Mouse (Mus musculus): ENCODE results near the gene Cep112. TPM values are rescaled to one million over a fixed set of nuclear protein-coding genes. Genes with fewer than 3 reads are reported as not detected.

The Cep112 gene
- polyA plus RNA-seq, 1 experiment from 2014 or later, result 0.70 TPM

DNA sequence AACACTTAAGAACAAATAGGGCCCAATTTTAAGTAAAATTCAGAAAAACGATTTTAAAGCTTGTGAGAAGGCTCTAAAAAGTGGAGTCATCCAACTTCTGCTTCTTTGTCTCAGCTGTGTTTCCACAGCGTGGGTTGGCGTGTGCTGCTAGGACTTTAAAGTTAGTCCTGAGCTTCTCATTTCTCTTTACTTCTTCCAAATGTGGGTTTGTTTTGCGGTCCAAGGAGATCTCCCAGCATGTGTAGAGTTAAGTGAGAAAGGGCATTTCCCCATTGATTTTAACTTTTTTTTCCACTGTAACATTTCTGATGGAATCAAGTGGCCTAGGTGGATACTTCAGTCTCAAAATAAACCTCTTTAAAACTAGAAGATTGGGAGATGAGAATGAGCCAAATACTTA is 64.9 kb downstream of the Cep112 start:
- no peaks in the 10 kb centered on the region for H3K79me2 ChIP-seq (ENCODE audit: inconsistent target)
- 66% methylated on average over 4 of the region's 4 CpGs for WGBS (ENCODE audit: missing documents)
- no peaks in the 10 kb centered on the region for H3K36me3 ChIP-seq (ENCODE audit: inconsistent target)
- H3K4me3 ChIP-seq (ENCODE audit: inconsistent target), result no peak overlapping the region
- no peak overlapping the region for H3K27ac ChIP-seq

DNA sequence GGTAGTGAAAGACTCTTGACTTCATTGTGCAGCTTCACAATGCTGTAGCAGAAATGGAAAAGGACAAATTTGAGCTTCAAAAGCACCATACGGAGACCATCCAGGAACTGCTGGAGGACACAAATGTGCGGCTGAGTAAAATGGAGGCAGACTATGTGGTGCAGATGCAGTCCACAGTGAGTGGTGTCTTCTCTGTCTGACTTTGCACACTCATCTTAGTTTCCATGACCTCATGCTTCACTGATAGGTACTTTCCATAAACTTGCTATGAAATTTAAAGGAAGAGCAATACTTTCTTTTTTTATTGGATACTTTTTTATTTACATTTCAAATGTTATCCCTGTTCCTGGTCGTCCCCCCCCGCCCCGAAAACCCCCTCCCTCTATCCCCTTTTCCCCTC is 83.2 kb downstream of the Cep112 start:
- H3K36me3 ChIP-seq (ENCODE audit: inconsistent target), result no peaks in the 10 kb centered on the region
- H3K79me2 ChIP-seq (ENCODE audit: inconsistent target), result no peaks in the 10 kb centered on the region
- 90% methylated on average over 2 of the region's 5 CpGs for whole genome bisulfite sequencing (ENCODE audit: missing documents)
- H3K27ac ChIP-seq, result no peak overlapping the region
- no peak overlapping the region for H3K4me3 ChIP-seq (ENCODE audit: inconsistent target)

DNA sequence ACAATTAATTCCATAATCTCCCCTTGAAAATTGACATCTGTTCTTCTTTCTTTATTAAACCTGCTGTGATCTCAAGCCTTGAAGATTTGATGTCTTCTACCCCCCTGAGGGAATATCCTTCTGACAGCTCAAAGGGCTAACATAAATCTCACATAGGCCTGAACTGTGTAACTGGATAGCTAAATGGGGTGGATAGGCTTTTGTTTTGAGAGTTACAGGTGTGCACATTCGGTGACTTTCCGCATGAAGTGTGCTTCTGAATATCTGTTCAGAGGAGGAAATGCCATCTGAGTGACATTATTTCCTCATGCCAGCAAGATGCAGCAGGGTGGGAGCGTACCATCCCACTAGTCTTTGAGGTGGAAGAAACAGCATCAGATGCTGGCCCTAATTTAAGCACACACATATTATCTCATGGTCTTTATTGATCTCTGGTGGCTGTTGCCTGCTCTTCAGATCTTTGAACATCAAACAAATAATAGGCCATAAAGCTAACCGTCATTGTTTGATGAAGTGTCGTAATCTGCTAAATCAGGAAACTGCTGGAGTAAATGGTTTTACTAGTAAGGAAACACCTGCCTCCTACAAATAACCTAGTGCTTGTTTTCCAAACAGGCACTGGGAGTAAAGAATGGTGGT is 102.9 kb downstream of the Cep112 start:
- H3K36me3 ChIP-seq (ENCODE audit: inconsistent target), result no peaks in the 10 kb centered on the region
- H3K79me2 ChIP-seq (ENCODE audit: inconsistent target), result no peaks in the 10 kb centered on the region
- no peak overlapping the region for H3K27ac ChIP-seq
- 41% methylated on average over 5 of the region's 5 CpGs for WGBS (ENCODE audit: missing documents)
- no peak overlapping the region for H3K4me3 ChIP-seq (ENCODE audit: inconsistent target)

DNA sequence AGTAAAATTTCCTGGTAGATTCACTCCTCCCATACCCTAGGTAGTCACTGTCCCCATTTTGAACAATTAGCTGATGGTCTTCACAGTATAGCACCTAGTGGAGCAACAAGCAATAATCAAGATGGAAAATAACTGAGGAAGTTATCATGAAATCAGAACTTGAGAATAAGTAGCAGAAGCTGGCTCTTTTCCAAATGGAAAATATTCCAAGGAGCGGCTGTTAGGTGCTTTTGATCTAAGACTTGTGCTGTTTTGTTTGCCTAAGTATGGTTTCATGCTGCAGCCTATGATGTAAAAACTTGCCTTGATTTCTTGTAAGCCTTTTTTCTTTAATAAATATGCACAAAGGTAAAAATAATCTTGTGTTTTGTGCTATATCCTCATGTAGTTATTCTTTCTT is 107.9 kb downstream of the Cep112 start:
- H3K36me3 ChIP-seq (ENCODE audit: inconsistent target), result no peaks in the 10 kb centered on the region
- H3K27ac ChIP-seq, result no peak overlapping the region
- no peaks in the 10 kb centered on the region for H3K79me2 ChIP-seq (ENCODE audit: inconsistent target)
- WGBS (ENCODE audit: missing documents), result 94% methylated on average over 1 of the region's 1 CpGs
- no peak overlapping the region for H3K4me3 ChIP-seq (ENCODE audit: inconsistent target)

DNA sequence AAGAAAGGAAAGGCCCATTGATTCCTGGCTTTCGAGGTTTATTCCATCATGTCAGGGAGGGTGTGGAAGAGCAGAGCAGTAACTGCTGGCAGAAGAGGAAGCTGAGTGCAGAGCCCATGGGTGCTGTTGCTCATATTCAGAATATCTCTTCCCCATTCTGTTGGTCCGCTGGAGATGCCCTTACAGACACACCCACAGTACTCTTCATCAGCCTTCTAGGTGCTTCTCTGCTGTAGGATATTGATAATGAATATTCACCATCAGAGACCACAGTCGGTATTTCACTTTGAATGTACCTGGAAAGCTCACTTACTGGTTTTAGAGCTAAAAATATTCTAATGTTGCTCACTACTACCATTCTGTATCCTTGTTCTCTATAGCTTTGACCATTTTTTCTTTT is 109.0 kb downstream of the Cep112 start:
- H3K4me3 ChIP-seq (ENCODE audit: inconsistent target), result no peak overlapping the region
- no peaks in the 10 kb centered on the region for H3K79me2 ChIP-seq (ENCODE audit: inconsistent target)
- H3K36me3 ChIP-seq (ENCODE audit: inconsistent target), result no peaks in the 10 kb centered on the region
- WGBS (ENCODE audit: missing documents), result 75% methylated on average over 3 of the region's 3 CpGs
- H3K27ac ChIP-seq, result no peak overlapping the region

DNA sequence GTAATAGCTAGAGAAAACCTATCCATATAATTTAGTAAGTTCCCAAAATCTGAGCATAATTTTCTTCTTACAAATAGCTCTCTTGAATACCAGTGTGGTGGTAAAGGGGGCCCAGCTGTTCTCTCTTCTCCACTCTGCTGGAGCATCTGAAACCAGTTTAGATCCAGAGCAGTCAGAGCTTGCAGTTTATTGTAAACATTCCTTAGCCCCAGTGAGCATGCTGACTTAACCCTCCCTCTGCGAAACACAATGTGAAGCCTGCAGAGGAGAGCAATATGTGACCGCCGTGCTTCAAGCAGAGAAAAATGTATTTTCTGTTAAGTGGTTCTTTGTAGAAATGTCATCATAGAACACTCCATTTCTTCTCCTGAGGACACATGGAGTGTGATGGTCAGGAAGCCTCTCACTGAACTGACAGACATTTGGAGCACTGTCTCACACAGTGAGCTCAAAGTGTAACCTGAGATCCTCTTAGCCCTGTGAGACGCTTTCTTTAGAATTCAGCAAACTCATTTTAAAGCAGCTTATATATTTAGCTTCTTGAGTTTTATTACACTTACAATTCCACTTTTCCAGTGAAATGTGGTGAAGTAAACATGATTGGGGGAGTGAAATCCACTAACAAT is 128.1 kb downstream of the Cep112 start:
- Histone ChIP-seq H3K27ac (no peak overlapping the region), H3K79me2 (ENCODE audit: inconsistent target) (no peaks in the 10 kb centered on the region), H3K36me3 (ENCODE audit: inconsistent target) (no peaks in the 10 kb centered on the region), H3K4me3 (ENCODE audit: inconsistent target) (no peak overlapping the region)
- 90% methylated on average over 4 of the region's 4 CpGs for WGBS (ENCODE audit: missing documents)

DNA sequence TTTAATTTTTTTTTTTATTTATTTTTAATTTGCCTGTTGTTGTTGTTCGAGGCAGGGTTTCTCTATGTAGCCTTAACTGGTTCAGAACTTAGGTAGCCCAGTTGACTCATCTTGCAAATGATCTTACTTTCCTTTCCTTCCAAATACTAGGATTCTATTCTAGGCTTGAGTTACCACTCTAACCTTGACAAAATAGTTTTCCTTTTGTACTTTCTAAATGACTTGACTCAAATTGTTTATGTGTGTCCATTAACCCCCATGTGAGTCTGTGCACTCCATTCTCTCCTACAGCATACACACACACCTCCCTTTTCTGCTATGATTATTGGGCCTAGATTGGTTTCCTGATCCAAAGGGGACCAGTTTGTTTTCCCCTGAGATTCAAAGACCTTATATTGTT is 128.9 kb downstream of the Cep112 start:
- Histone ChIP-seq H3K79me2 (ENCODE audit: inconsistent target) (no peaks in the 10 kb centered on the region), H3K27ac (no peak overlapping the region), H3K4me3 (ENCODE audit: inconsistent target) (no peak overlapping the region), H3K36me3 (ENCODE audit: inconsistent target) (no peaks in the 10 kb centered on the region)
- 75% methylated on average over 1 of the region's 1 CpGs for WGBS (ENCODE audit: missing documents)

DNA sequence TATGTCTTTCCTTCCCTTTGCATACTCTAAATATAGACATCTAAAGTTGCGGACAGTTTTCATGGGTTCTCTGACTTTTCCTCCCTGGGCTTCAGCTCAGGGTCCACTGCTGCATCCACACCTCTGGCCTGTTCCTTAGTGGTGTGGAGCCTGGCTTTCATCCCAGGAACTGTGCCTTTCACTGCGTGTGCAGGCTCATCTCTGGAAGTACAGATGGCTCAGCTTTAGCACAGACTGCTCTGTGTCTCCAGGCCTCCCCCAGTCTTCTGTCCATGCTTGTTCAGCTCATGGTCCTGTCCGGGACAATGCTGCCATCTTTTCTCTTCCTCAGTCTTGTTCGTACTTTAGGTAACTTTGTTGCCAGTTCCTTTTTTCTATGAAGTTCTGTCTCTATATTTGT is 133.6 kb downstream of the Cep112 start:
- 87% methylated on average over 4 of the region's 4 CpGs for WGBS (ENCODE audit: missing documents)
- no peaks in the 10 kb centered on the region for H3K79me2 ChIP-seq (ENCODE audit: inconsistent target)
- H3K4me3 ChIP-seq (ENCODE audit: inconsistent target), result no peak overlapping the region
- H3K27ac ChIP-seq, result no peak overlapping the region
- no peaks in the 10 kb centered on the region for H3K36me3 ChIP-seq (ENCODE audit: inconsistent target)

DNA sequence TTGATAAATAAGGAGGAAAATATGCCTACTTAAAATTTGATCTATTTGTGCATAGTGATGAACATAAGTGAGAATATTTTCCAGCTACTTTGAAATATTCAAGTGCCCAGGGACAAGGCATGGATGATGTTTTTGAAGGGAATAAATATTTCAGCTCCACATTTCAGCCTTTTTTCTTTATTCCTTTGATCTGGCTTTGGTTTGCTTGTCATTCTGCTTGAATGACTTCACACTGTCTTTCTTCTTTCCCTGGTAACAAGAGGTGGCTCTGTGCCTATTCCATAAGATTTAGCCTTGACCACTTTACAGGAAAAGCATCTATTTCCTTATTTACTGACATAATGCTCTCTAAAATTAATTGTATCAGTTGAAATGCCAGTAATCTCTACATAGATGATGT is 134.5 kb downstream of the Cep112 start:
- H3K4me3 ChIP-seq (ENCODE audit: inconsistent target), result no peak overlapping the region
- no peak overlapping the region for H3K27ac ChIP-seq
- H3K36me3 ChIP-seq (ENCODE audit: inconsistent target), result no peaks in the 10 kb centered on the region
- H3K79me2 ChIP-seq (ENCODE audit: inconsistent target), result no peaks in the 10 kb centered on the region

DNA sequence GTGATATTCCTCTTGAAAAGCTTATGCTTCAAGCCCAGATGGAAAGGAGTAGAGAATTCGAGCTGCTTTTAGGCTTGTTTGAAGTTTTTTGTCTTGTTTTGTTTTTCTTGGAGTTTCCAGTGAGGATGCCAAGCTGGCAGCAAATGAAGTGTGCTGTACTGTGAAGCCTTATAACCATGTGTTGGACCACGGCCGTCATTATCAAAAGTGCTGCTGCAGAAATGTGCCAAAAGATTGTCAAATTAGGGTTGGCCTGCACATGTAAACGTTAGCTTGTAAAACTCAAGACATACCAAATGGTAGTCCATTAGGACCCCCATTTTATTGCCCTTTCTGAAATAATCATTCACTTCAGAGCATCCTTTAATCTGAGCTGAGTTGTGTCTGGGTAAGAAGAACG is 137.1 kb downstream of the Cep112 start:
- no peak overlapping the region for H3K27ac ChIP-seq
- 76% methylated on average over 5 of the region's 5 CpGs for WGBS (ENCODE audit: missing documents)
- H3K79me2 ChIP-seq (ENCODE audit: inconsistent target), result no peaks in the 10 kb centered on the region
- no peak overlapping the region for H3K4me3 ChIP-seq (ENCODE audit: inconsistent target)
- no peaks in the 10 kb centered on the region for H3K36me3 ChIP-seq (ENCODE audit: inconsistent target)

DNA sequence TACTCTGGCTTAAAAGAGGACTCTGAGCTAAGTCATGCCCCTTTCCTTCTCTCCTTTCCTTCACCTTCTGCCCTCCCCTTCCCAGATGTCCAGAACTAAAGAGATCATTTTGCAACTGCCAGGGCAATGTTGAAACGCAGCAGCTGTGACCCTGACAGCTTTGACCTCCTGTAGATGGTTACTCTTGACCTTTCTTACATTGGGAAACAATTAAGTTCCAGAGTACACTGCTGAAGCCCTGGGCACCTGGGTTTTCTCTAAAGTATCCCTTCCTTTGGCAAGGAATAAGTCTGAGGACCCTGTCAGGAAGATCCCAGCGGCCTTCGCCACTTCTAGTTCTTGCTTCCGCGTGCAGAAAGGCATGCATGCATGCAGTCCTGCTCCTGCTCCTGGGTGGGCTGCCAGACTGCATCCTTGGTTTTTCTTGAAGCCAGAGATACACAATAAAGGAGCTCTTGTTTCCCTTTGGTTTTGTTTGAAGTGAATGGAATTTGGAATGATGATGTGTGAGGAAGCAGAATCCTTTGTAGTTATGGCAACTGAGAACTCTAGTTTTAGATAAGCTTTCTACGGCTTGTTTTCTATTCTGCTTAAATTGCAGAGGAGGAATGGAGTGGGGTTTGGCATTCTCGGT is 161.7 kb downstream of the Cep112 start:
- Histone ChIP-seq H3K79me2 (ENCODE audit: inconsistent target) (no peaks in the 10 kb centered on the region), H3K27ac (no peak overlapping the region), H3K4me3 (ENCODE audit: inconsistent target) (no peak overlapping the region), H3K36me3 (ENCODE audit: inconsistent target) (no peaks in the 10 kb centered on the region)
- 91% methylated on average over 7 of the region's 7 CpGs for WGBS (ENCODE audit: missing documents)

DNA sequence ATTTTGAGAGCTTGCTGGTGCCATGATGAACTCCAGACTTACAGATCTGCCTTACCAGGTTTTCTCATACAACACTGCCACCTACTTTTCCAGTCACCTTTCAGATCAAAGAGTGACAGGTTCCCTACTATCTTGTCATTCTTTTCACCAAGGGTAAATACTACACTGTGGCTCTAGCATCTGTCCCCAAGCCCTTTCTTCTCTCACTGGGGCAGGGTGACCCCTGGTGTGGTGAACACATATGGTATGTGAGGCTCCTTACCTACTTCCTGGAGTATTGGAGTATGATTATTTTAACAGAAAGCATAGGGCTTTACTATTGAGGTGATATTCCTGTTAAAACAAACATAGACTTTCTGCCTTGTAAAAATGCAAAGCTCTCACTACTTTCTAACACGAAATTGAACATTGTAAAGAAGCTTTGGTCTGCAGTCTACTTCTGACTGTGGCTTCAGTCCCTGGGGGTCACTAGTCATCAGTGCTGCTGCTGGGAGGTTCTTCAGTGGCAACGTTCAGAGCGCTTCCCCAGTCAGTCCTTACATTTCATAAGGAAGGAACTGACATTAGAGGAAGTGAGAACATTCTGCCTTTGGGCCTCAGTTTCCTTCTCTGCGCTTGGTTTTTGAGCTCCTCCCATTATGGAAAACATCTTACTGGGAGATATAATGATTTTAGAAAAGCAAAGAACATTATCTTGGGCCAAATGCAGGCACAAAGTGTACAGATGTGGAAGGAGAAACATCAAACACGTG is 168.4 kb downstream of the Cep112 start:
- Histone ChIP-seq H3K27ac (no peak overlapping the region), H3K36me3 (ENCODE audit: inconsistent target) (no peaks in the 10 kb centered on the region), H3K79me2 (ENCODE audit: inconsistent target) (no peaks in the 10 kb centered on the region), H3K4me3 (ENCODE audit: inconsistent target) (no peak overlapping the region)
- 66% methylated on average over 5 of the region's 5 CpGs for WGBS (ENCODE audit: missing documents)

DNA sequence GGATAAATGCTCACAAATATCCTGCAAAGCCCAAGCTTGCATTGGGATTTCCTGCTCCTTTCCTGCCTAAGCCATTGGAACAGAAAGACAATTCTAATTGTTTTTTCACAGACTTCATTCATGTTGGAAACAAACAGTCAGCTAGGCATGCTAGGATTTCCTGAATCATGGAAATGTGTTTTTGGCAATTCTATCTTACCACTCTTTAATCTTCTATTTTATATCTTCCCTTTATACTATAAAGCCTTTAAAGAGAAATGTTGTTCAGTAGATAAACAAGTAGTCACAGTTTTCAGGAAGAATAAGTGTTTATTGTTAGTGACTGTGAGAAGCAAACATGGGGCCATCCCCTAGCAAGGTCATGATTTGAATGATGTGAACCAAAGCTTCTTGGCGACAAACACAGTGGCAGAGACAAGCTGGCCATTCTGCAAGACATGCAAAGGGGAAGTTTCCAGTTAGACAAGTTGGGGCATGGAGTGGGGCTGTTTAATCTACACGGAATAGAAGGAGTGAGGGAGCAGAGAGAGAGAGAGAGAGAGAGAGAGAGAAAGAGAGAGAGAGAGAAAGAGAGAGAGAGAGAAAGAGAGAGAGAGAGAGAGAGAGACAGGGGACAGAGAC is 169.1 kb downstream of the Cep112 start:
- H3K27ac ChIP-seq, result no peak overlapping the region
- 85% methylated on average over 2 of the region's 2 CpGs for WGBS (ENCODE audit: missing documents)

DNA sequence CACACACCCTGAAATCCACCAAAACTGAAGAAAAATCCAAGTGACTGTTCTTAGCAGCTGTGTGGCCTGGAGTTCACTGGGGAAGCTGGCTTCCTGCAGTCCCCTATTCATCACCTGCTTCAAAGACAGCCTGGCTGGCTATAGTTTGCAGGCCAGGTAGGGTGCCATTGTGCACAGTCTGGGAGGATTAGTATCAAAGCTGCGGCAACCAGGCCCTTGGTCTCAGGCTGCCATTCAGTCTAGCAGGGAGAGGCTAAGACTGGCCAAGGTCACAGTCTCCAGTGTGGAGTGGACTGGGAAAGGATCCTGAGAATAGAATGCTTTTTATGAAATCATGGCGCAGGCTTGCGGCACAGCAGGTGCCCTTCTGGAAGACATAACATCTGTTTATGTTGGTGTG is 180.3 kb downstream of the Cep112 start:
- WGBS (ENCODE audit: missing documents), result 93% methylated on average over 3 of the region's 3 CpGs
- Histone ChIP-seq H3K27ac (no peak overlapping the region), H3K79me2 (ENCODE audit: inconsistent target) (no peaks in the 10 kb centered on the region), H3K36me3 (ENCODE audit: inconsistent target) (no peaks in the 10 kb centered on the region), H3K4me3 (ENCODE audit: inconsistent target) (no peak overlapping the region)

More for the DNA sequence above, 169.1 kb downstream of the Cep112 start:
- Histone ChIP-seq H3K36me3 (ENCODE audit: inconsistent target) (no peaks in the 10 kb centered on the region), H3K4me3 (ENCODE audit: inconsistent target) (no peak overlapping the region), H3K79me2 (ENCODE audit: inconsistent target) (no peaks in the 10 kb centered on the region)

DNA sequence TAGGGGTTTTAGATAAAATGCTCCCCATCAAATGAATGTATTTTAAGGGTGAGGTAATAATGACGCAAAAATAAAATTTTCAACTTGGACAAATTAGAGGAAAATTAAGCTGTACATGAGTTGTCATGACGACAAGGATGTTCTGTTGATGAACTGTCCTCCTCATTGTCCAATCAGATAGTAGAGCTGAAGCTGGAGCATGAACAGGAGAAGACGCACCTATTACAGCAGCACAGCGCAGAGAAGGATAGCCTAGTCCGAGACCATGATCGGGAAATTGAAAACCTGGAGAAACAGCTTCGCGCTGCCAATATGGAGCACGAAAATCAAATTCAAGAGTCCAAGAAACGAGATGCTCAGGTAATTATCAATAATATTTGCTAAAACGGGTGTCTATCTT is 181.0 kb downstream of the Cep112 start:
- Histone ChIP-seq H3K79me2 (ENCODE audit: inconsistent target) (no peaks in the 10 kb centered on the region), H3K36me3 (ENCODE audit: inconsistent target) (no peaks in the 10 kb centered on the region), H3K4me3 (ENCODE audit: inconsistent target) (no peak overlapping the region), H3K27ac (no peak overlapping the region)
- WGBS (ENCODE audit: missing documents), result 94% methylated on average over 11 of the region's 11 CpGs

Data from macrophage (primary cell).